Mouse (Mus musculus) MEL-GATA-1-ER (cell line): ENCODE measurements at regions not wholly inside any gene's neighbourhood (a gene's known extent, or its start where the extent isn't known, plus 50 kb on each side); places are given as distances from the start of the nearest gene placed in this dataset.

Experiments used
- DNase-seq: peaks from one replicate; pipeline ENCODE4 v3.0.0-alpha.2; 2012; ENCODE audit warnings: low read depth; ENCODE audit errors: extremely low read depth

- DNase-seq, result no peak
These were observed 128.4 kb upstream of the Mtap start for GRCm38 (mm10) chr4:89008561-89008960.

GRCm38 (mm10) chr4:89001470-89001869, 121.5 kb upstream of the Ifne start:
- DNase-seq, result no peak

- no peak for DNase-seq
These were observed 120.9 kb upstream of the Ifne start for GRCm38 (mm10) chr4:89000855-89001254.

- no peak for DNase-seq
These were observed 120.2 kb upstream of the Ifne start for GRCm38 (mm10) chr4:89000200-89000599.

GRCm38 (mm10) chr4:88998286-88998685, 118.3 kb upstream of the Ifne start:
- no peak for DNase-seq

- DNase-seq, result no peak
These were observed 115.3 kb upstream of the Ifne start for GRCm38 (mm10) chr4:88995129-88995919.

GRCm38 (mm10) chr4:88994486-88994885, 114.5 kb upstream of the Ifne start:
- no peak for DNase-seq

GRCm38 (mm10) chr4:88992498-88992897, 112.5 kb upstream of the Ifne start:
- peak; percentile 43 for DNase-seq

GRCm38 (mm10) chr4:88988363-88988762, 108.4 kb upstream of the Ifne start:
- DNase-seq, result no peak

GRCm38 (mm10) chr4:88987103-88987502, 107.1 kb upstream of the Ifne start:
- no peak for DNase-seq

GRCm38 (mm10) chr4:88982457-88982856, 102.5 kb upstream of the Ifne start:
- DNase-seq, result peak; percentile 11

GRCm38 (mm10) chr4:88977099-88977888, 97.3 kb upstream of the Ifne start:
- no peak for DNase-seq

- DNase-seq, result no peak
These were observed 94.5 kb upstream of the Ifne start for GRCm38 (mm10) chr4:88974535-88974934.

GRCm38 (mm10) chr4:88969134-88969841, 89.3 kb upstream of the Ifne start:
- DNase-seq, result no peak

GRCm38 (mm10) chr4:88959621-88960020, 79.6 kb upstream of the Ifne start:
- no peak for DNase-seq

- no peak for DNase-seq
These were observed 76.6 kb upstream of the Ifne start for GRCm38 (mm10) chr4:88956605-88957004.

GRCm38 (mm10) chr4:88956151-88956550, 76.2 kb upstream of the Ifne start:
- DNase-seq, result no peak

- DNase-seq, result no peak
These were observed 75.6 kb upstream of the Ifne start for GRCm38 (mm10) chr4:88955571-88955970.

- no peak for DNase-seq
These were observed 74.0 kb upstream of the Ifne start for GRCm38 (mm10) chr4:88954045-88954444.

GRCm38 (mm10) chr4:88951034-88951336, 71.0 kb upstream of the Ifne start:
- no peak for DNase-seq

GRCm38 (mm10) chr4:88950181-88951033, 70.4 kb upstream of the Ifne start:
- DNase-seq, result no peak
